Mouse (Mus musculus) testis, postnatal 10 days (tissue): ENCODE measurements around the gene Traip.

Experiments
- DNase-seq: peaks from one replicate; pipeline ENCODE4 v3.0.0; 2021; ENCODE audit warnings: low spot score

Traip gene

DNA sequence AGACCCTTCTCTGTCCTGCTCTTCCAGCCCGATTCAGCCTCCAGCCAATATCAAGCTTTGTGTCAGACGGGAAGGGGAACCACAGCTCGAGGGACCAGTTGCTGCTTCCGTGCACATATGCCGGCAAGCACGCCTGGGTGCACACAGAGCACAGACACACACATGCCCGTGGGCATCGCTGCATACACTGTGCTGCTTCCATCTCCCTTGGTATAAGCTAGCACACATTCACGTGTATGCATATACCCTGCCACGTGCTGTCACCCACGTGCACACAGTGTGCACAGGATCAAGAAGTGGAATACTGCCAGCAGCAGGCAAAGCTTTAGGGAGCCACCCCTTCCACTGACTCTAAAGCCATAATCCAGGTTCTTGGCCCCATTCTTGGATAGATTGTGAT lies 15.8 kb upstream of the Traip start:
- DNase-seq, result no peak

DNA sequence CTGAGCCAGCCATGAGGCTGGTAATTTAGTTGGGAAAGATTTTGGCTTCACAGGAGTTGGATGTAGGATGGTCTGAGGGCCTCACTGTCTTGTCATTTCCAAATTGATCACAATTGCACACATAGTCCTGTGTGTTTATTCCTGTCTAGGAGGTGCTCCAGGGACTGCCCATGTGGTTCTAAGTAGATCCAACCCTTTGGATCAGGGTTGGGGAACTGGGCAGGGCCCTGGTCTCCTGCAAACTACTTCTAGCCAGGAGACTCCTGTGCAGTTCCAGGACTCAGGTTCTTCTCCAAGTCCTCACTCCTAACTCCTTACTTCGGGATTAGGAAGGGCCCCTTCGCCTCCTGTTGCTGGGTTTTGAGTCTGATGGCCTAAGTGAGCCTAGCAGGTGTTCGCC lies 14.6 kb upstream of the Traip start, which contains the start of gene Camkv:
TSS of gene Camkv (plus strand) at position 301 of the 400 bp plus-strand sequence.
- DNase-seq, result no peak

DNA sequence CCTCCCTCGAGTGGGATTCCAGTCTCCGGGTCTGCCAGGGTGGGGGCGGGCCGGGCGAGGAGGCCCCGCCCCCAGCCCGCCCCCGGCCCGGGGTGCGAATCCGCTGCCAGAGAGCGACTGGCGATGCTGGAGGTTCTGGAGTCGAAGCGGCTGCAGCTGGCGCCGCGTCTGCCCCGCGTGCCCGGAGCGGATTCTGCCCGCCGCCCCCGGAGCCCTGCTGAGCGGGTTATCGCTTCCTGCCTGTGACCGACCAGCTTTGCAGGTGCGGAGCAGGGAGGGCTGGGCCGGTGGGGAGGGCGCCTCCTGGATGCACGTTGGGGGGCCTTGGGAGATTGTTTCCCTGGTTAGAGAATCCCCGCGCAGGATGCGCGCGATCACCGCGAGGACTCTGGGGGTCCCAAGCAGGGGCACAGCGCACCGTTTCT lies 14.1 kb upstream of the Traip start:
- no peak for DNase-seq

DNA sequence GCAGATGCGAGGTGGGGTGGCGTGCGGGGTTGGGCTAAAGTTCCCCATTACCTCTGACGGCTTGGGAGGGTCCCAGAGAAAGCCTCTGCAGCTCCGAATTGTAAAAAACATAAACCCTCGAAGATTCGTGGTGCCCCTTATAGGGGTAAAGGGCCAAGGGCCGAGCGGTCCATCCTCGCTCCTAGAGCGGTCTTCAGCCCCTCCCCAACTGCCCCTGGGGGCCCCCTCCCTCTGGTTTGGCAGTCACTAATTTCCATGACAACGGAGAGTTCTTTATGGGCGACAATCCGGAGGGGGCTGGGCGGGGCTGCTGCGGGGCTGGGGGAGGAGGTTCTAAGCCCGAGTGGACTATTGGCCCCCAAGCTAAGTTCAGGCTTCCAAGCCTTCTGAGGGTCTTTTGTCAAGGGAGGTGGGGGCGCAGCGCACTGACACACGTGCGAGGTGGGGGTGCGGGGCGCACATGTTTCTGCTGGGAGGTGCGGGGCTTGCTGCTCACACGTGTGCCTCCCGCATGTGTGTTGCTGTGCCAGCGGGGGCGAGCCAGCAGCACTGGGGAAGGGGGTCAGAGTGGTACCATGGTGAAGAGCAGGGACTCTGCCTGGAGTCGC lies 13.6 kb upstream of the Traip start:
- DNase-seq, result no peak

DNA sequence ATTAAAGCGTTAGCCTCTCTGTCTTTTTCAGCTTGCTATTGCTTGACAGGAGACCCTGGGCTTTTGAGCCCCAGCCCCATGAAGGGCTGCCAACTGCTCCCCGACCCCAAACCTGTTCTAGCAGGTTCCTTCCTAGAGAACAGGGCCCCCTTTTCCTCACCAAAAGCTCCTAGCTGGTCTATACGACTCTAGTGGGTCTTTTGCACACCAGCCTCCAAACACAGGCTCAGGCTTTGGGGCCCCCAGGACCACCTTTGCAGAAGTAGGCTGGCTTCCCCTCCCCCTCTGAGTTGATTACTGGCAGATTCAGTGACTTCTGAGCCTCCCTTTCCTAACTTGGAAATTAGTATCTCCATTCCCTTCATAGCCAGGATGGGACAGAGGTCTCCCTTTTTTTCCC lies 13.1 kb upstream of the Traip start:
- no peak for DNase-seq

DNA sequence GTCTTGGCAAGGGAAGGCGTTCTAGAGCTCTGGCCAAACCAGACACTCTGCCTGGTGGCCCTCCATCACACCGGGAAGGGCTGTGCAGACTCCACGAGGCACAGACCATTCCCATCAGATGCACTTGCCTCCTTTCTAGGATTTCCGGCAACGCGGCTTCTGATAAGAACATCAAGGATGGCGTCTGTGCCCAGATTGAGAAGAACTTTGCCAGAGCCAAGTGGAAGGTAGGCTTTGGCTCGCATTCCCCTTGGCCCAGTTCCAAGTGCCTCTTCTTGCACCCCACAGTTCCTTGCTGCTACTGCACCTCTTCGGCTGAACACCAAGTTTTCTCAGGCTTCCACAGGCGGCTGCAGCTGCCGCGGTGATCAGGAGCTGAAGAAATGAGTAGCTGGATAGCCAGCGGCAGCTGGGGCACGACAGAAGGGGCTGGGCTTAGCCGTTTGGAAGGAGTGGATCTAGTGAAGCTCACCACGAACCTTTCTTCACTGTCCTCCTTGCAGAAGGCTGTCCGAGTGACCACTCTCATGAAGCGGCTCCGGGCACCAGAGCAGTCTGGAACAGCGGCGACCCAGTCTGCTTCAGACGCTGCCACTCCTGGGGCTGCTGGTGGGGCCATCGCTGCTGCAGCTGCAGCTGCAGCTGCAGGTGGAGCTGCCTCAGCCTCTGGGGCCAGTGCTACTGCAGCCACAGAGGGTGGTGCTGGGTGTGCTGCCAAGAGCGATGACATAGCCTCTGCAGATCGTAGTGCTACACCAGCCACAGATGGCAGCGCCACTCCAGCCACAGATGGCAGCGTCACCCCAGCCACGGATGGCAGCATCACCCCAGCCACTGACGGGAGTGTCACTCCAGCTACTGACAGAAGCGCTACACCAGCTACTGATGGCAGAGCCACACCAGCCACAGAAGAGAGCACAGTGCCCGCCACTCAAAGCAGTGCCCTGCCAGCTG lies 2.4 kb upstream of the Traip start:
- DNase-seq, result no peak

DNA sequence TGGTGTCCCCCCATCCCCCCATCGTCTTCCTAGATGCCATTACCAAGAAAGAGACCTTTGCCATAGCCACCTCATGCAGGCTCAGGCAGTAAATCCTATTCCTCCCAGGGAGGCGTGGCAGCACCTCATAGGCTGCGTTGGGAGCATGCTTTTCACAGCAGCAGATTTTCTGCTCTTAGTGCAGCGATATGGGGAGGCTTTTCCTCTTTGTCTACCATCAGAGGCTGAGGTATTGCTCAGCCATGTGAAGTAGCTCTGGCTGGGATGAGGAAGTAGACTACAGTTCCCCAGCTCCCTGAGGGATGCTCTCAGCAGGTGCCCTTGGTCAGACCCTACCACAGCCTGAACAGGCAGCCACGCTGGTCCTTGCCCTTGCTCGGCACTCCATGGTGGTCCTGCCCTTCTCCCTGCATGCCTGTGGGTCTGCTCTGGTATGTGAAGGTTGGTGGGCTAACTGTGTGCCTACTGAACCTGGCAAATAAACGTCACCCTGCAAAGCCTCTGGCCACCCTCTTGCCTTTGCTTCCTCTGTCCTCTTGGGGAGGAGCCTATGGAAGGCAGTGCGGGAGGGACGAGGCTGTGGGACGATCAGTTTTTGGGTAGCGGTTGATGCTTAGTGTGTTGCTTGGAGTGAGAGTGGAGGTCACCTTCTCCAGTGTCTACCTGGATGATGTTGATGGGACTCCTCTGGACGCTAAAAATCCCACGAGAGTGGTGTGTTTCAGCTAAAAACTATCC lies 583 bp upstream of the Traip start:
- no peak for DNase-seq

DNA sequence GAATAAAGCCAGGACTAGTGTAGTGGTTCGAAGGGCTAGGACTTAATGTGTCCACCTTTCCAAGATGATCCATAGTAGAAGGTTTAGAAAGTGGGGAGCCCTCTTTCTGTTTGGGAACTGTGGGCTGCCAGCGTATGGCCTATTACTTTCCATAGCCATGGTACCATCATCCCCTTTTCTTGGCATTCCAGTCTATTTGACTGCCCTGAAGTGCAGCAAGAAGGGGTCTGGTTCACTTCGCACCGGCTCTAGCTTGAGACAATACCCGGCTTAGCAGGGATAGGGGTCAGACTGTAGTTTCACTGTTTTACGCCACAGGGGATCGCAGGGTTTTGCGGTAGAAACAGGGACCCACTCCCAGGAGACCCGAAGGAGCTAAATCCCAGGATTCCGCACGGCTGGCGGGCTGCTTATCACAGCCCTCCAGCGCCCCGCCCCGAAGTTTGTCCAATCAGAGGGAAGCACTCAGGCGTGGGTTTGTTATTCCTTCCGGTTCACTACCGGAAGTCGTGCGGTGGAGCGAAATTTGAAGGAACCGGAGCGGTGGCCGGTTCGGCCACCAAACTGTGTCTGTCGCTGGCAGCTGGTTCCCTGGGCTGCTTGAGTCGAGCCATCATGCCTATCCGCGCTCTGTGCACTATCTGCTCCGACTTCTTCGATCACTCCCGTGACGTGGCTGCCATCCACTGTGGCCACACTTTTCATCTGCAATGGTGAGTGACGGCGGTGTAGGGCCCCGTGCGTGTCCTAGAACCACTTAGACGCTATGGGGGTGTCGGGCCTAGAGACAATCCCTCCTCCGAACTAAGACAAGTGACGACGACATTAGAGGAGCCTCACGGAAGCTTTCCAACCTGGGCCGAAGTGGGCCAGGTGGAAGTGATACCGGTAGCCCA lies 772 bp downstream of the Traip start:
- DNase-seq, result peak; percentile 95

DNA sequence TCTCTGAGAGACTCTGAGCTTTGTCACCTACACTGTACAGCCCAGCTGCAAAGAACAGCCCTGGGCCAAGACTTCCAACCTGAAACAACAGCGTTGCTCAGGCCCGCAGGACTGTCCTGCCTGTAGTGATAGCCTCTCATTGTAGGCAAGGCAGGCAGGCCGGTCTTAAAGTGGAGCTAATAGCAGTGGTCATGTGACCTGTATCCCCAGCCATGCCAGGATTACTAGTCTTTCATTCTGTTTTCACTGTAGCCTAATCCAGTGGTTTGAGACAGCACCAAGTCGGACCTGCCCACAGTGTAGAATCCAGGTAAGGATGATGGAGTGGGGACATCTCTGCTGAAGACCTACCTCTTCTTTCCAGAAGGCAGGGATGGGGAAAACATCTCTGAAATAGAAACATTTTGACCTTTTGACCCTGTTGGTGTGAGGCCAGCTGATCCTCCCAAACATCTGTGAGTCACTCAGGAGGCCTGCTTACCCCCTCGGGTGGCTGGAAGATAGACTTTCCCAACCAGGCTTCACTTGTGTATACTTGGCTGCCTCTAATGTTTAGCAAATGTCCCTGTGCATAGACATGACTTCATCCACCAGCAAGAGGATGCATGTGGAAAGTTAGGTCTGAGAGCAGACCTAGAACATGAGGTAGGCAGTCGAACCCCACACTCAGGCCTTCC lies 5.8 kb downstream of the Traip start:
- no peak for DNase-seq

DNA sequence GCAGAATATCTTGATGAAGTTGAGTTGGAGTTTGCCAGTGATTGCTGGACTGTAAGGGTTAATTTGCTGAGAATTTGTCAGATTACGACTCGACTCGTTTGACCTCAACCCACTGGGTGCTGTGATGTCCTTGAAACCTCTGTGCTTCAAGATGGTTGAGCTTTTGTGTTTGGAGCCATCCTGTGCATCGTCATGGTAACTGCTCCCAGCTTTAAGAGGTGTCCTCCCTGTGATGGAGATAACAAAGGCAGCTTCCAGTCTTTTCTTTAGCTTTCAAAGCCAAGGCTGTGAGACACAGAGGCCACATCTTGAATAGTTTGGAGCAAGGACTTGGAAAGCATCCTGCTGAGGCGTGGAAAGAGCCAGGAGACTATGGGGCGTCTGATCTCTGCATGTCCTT lies 7.2 kb downstream of the Traip start:
- no peak for DNase-seq

DNA sequence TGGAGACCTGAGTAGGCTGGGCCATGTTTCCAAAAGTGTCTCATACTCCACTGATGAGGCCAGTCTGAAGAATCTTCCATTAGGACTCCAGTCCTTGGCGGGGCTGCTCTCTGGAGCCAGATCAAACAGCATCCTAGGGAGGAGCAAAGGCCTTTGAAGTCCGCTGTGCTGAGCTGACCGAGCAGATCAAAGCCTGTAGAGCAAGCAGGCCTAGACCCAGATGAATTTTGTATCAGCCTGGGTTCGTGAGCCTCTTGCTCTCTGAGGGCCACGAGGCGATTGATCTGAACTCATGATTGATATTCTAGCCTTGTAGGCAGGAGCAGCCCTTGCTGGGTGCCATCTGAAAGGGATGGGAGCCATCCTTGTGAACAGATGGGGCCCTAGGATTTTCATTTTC lies 10.0 kb downstream of the Traip start:
- no peak for DNase-seq

DNA sequence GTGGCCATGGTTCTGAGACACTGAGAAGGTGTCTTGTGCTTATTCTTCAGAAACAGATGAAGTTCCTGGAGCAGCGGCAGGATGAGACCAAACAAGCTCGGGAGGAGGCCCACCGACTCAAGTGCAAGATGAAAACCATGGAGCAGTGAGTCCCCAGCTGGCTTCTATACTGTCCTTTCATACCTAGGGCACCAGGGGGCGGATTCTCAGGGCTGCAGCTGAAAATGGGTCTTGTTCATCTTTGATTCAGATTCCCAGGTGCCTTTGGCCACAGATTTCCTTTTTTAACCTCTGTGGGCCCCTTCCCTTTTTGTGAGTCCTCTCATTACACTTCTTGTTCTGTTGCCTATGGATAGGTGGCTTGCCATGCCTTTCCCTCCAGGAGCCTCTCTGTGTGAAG lies 11.0 kb downstream of the Traip start:
- no peak for DNase-seq

DNA sequence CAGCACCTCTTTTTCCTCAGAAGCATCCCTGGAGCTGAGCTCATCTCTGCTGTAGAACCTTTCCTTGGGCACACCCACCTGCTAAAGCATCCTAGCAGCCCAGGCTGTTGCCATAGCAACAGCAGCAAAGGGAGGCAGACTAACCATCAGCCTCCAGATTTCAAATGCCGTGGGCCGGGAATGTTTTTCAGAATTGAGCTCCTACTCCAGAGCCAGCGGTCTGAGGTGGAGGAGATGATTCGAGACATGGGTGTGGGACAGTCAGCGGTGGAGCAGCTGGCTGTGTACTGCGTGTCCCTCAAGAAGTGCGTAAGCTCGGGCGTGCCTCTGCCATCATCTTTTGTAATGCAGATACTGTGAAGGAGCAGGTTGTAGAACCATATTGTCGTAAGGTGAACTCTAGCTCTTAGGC lies 11.4 kb downstream of the Traip start:
- DNase-seq, result no peak

DNA sequence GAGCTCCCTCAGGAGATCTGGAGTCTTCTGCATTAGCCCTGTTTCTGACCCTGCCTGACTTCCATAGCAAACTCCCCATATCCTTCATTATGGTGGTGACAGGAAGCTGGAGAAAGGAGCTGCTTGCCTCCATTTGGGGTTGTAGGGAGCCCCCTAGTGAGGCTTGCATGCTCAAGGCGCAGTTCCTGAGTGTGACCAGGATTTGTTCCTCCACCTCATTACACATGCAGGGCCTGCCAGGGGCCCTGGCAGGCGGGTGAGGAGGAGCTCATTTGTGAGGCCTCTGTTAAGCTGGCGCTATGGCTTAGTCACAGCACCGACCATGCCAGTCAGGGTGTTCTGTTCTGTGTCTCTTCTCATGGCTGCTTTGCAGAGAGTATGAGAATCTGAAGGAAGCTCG lies 11.9 kb downstream of the Traip start:
- no peak for DNase-seq

DNA sequence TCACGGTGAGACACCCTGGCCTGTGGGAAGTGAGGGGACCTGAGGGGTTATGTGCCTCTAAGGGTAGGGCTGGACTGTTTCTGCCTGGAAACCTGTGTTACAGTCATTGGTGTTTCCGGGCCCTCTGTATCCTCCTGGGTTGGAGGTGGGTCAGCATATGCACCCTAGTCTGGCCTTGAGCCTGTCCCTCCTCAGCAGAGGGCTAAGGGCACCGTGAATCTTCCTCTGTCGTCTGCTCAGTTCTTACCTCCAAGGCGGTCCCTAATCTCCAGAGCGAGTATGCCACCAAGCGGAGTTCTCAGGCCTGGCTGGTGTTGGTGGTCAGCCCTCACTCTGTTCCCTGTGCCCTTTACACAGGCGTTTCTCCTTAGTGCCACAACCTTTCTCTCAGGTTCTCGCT lies 13.0 kb downstream of the Traip start:
- no peak for DNase-seq

DNA sequence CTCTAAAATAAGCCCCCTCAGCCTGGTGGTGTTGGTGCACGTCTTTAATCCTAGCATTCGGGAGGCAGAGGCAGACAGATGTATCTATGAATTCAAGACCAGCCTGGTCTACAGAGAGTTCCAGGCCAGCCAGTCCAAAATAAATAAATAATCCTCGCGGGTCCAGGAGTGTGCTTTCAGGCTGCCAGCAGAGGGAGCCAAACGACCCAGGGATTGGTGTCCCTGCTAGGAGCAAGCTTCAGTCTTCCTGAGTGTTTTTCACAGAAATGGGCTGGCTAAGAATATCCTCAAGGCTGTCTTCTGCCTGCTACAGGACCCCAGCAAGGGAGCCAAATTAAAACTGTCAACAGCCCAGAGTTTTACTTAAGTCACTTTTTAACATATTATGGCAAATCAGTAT lies 13.8 kb downstream of the Traip start:
- peak; percentile 94 for DNase-seq

DNA sequence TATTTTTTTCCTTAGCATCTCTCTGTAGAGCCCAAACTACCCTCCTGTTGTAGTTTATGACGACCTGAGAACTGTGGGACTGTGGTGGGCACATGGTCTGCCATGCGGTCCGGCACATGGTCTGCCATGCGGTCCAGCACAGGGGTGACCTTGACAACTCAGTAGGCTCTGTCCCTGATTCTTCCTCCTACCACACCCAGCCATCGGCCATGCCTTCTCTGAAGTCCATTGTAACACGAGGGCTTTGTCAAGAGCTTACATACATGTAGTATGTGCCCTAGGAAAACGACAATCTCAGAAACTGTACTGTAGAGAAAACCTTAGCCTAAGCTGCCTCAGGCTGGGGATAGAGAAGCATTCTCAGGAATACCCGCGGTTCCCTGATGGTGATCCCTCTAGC lies 14.7 kb downstream of the Traip start:
- DNase-seq, result no peak

DNA sequence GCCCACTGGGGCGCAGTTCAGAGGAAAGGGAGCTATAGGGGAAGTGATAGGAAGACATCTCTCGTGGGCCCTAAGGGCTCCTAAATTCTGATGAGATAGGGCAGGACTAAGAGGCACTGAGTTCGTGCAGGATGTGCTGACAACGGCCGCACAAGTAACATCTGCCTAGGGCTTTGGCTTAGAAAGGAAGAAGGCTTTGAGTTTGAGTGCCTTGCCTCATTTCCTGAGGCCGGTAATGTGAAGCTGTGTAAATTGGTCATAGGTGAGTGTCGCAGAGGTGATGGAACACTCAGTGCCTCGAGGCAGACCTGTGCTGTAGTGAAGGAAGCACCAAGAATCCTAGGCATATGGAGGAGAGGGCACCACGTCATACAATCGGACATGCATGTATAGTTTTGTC lies 16.7 kb downstream of the Traip start:
- DNase-seq, result no peak

DNA sequence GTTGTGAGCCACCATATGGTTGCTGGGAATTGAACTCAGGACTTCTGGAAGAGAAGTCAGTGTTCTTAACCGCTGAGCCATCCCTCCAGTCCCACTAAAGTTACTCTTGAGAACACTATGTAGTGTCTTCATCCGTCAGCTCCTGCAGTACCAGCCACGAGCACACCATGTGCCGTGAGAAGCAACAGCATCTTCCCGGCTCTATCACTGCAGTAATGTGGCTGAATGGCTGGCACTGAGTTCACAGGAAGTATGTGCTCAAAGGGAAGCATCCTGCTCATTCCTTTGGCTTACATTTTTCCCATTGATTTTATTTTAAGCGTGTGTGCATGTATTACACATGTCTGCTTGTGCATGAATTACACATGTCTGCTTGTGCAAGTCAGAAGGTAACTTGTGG lies 17.5 kb downstream of the Traip start:
- no peak for DNase-seq

DNA sequence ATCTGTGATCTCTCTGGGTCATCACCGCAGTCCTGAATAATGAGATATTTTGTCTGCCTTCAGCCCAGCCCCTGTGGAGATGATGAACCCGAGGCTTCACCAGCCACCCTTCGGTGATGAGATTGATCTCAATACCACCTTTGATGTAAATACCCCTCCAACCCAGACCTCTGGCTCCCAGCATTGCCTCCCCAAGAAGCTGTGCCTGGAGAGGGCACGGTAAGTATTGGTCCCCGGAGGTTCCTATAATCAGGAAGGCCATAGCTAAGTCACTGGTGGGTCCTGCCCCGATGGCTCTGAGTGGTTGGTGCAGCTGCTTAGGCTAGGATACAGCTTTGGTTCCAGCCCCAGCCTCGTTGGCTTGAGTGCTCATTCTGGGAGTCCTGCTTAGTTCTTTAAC lies 18.6 kb downstream of the Traip start:
- no peak for DNase-seq

DNA sequence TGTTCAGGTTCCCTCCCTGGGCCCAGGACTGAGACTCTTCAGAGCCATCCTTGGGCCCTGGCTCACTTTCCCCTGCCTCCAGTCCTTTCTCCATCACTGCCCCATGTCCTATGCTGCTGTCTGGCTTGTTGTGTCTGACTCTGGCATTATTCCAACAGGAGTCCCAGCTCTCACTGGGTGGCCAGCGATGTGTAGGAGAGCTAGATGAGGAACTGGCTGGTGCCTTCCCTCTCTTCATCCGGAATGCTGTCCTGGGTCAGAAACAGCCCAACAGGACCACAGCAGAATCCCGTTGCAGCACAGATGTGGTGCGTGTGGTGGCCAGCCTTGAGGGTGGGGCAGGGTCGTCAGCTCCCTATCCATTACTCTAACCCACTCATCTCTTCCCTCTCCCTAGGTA lies 20.4 kb downstream of the Traip start:
- DNase-seq, result no peak
